Mouse (Mus musculus): ENCODE measurements around the gene Tmem221.

GRCm38 (mm10) chr8:71542632-71543343 is 15.9 kb downstream of the Tmem221 start, which contains the start of gene Mvb12a:
- TF ChIP-seq CTCF (IDR thresholded peaks at IDR 0.05; ENCODE audit: low read depth) (no peak), EP300 (IDR thresholded peaks at IDR 0.05; ENCODE audit: low read depth) (peak; percentile 40; the same call in 1 of the 2 replicates)

Data from heart, postnatal 0 days (tissue).